In the genomic region with DNA sequence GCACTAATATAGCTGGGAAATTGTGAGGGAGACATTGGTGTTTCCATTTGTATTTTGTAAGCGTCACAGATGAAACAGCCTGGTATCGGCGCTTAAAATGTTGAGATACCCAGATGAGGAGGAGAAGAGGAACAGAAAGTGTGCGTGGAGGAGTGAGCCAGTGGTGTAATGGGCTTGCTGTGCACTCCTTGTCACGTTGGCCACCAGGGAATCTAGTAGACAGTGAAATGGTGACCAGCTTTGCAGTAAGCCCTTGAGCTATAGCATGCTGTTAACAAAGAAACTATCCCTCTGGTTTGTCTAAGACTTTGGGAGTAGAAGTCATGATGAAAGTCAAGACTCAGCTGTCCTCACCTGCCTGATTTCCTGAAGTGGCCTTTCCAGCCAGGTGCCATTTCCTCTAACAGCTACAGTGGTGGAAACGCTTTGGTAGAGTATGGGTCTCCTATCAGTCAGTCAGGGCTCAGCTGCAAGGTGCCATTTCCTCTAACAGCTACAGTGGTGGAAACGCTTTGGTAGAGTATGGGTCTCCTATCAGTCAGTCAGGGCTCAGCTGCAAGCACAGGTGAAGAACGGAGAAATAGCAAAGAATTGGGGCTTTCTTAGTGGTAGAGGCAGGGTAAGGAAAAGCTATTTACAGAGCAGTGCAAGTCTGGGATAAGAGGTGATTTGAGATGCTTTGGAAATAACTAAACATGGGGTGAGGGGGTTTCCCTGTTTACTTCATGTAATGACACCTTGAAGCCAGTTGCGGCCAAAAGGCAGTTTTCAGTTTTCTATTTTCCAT, we compare ENCODE assay signal across 17 mouse cellular contexts.
DNase-seq lines count a peak whose midpoint lies in the region; ATAC-seq lines count a peak whose summit lies in the region.
"Had no signal": no experiment of that assay in that cellular context is flagged by ENCODE, and none has a peak within 500 bp of the region (broad histone marks: within the 10 kb centered on the region; RNA-seq: fewer than 3 reads in every experiment).

No protein-coding gene starts in this region.

- no peak overlapping the region for H3K27ac ChIP-seq in liver, embryonic 11.5 days (ENCODE audit: low read depth, low read length)
- H3K27ac ChIP-seq: heart, embryonic 13.5 days; hindbrain, postnatal 0 days; kidney, embryonic 15.5 days; midbrain, embryonic 10.5 days; stomach, embryonic 15.5 days had no signal

- WGBS in liver, embryonic 11.5 days, result 64% methylated on average over 9 of the region's 9 CpGs

- intact Hi-C loops in left cerebral cortex, postnatal 10 days (cut with DNase I), result no loop called here

- H3K9me3 ChIP-seq in liver, embryonic 11.5 days (ENCODE audit: control insufficient read depth, low read length), result no peaks in the 10 kb centered on the region
- H3K9me3 ChIP-seq: heart, embryonic 13.5 days; kidney, embryonic 15.5 days; midbrain, embryonic 10.5 days; stomach, embryonic 15.5 days had no signal

- peak; percentile 4; the same call in 1 of the 2 replicates for ATAC-seq in liver, embryonic 11.5 days (replicated peaks; ENCODE audit: low FRiP score)
- ATAC-seq: hindbrain, postnatal 0 days had no signal

- H3K4me2 ChIP-seq in liver, embryonic 11.5 days, result no peak overlapping the region
- H3K4me2 ChIP-seq: heart, embryonic 13.5 days; kidney, embryonic 15.5 days; stomach, embryonic 15.5 days had no signal

- no peaks in the 10 kb centered on the region for H3K36me3 ChIP-seq in liver, embryonic 11.5 days (ENCODE audit: control insufficient read depth, insufficient read depth, low read length)
- H3K36me3 ChIP-seq in splenic B cell, adult 2 months (ENCODE audit: control insufficient read depth, insufficient read depth, low read length, poor library complexity, severe bottlenecking), result no peaks in the 10 kb centered on the region
- H3K36me3 ChIP-seq: heart, embryonic 13.5 days; kidney, embryonic 15.5 days; midbrain, embryonic 10.5 days; stomach, embryonic 15.5 days had no signal

- no peak for DNase-seq in liver, embryonic 11.5 days (ENCODE audit: low spot score)
- DNase-seq in liver, result no peak
- DNase-seq in CD4-positive, CD25-positive, alpha-beta regulatory T cell, adult 2 months (ENCODE audit: low read depth, low spot score), result peak; percentile 31
- peak; percentile 53 for DNase-seq in induced T-regulatory cell, adult 2 months (ENCODE audit: low read depth)
- DNase-seq in splenic B cell, adult 2 months (ENCODE audit: low read depth, low spot score), result peak; percentile 80
- no peak for DNase-seq in adrenal gland, adult 8-10 months
- DNase-seq in kidney, postnatal 25 days, result no peak
- no peak for DNase-seq in left cerebral cortex, postnatal 10 days (ENCODE audit: extremely low spot score in 1 of 2, low spot score in 2 of 2)
- DNase-seq: gastrocnemius, postnatal 25 days; lung, adult 2 months; right cerebral cortex, postnatal 14 days had no signal

- H3K4me1 ChIP-seq in liver, embryonic 11.5 days (replicated peaks; ENCODE audit: control insufficient read depth, insufficient read depth, low read length), result peaks cover 8% of the 10 kb centered on the region
- H3K4me1 ChIP-seq: stomach, embryonic 15.5 days had no signal

- H3K4me3 ChIP-seq in liver, embryonic 11.5 days (ENCODE audit: low read depth, low read length), result no peak overlapping the region
- H3K4me3 ChIP-seq: heart, embryonic 13.5 days; kidney, embryonic 15.5 days; midbrain, embryonic 10.5 days; myocyte; stomach, embryonic 15.5 days had no signal

- no peak overlapping the region for H3K9ac ChIP-seq in liver, embryonic 11.5 days (ENCODE audit: low read depth, low read length)
- H3K9ac ChIP-seq: heart, embryonic 13.5 days; kidney, embryonic 15.5 days; stomach, embryonic 15.5 days had no signal

- no peaks in the 10 kb centered on the region for H3K27me3 ChIP-seq in liver, embryonic 11.5 days (replicated peaks; ENCODE audit: control insufficient read depth, insufficient read depth, low read length)
- no peaks in the 10 kb centered on the region for H3K27me3 ChIP-seq in splenic B cell, adult 2 months (ENCODE audit: control insufficient read depth, insufficient read depth, low read length, poor library complexity, severe bottlenecking)
- H3K27me3 ChIP-seq: heart, embryonic 13.5 days; kidney, embryonic 15.5 days; stomach, embryonic 15.5 days had no signal

Comparison
In these comparisons a context has a peak if more than half of its experiments do, and no peak if none do; other contexts are left out.
1. DNase-seq: peak in CD4-positive, CD25-positive, alpha-beta regulatory T cell, adult 2 months (single experiment), induced T-regulatory cell, adult 2 months (single experiment) and splenic B cell, adult 2 months (single experiment); none in liver, embryonic 11.5 days (single experiment), liver (single experiment), adrenal gland, adult 8-10 months (single experiment), kidney, postnatal 25 days (0 of 2) and left cerebral cortex, postnatal 10 days (0 of 2).